Mouse (Mus musculus) embryonic facial prominence, embryonic 11.5 days (tissue): Measurements from ENCODE around the gene Kcnj9. TPM values are rescaled to one million over a fixed set of nuclear protein-coding genes. Genes with fewer than 3 reads are reported as not detected.

Experiments used
- ATAC-seq: fragments of 200-750 bp; cut with Nextera tagmentation; replicated peaks from 2 replicates; pipeline ENCODE4 v1.8.0; 2017; ENCODE audit warnings: low read depth; ENCODE audit not compliant: insufficient number of reproducible peaks, low FRiP score, low TSS enrichment
- DNase-seq: peaks from one replicate; pipeline ENCODE4 v3.0.0-alpha.2; 2015; ENCODE audit warnings: low spot score
- H3K27ac ChIP-seq: fragments of 300-500 bp; sonication (generic); replicated peaks from 2 replicates; pipeline ENCODE4 v1.5.1; 2014; ENCODE audit warnings: mild to moderate bottlenecking, low read depth, low read length, control low read depth
- H3K27me3 ChIP-seq: fragments of 300-500 bp; sonication (generic); 2 replicates; pipeline ENCODE4 v1.6.1; 2014; ENCODE audit warnings: mild to moderate bottlenecking, low read length, moderate library complexity, mixed read lengths; ENCODE audit not compliant: control insufficient read depth, insufficient read depth
- H3K36me3 ChIP-seq: fragments of 300-500 bp; sonication (generic); replicated peaks from 2 replicates; pipeline ENCODE4 v1.6.1; 2014; ENCODE audit warnings: low read depth, mild to moderate bottlenecking, low read length, moderate library complexity, mixed read lengths; ENCODE audit not compliant: control insufficient read depth, insufficient read depth
- H3K4me1 ChIP-seq: fragments of 300-500 bp; sonication (generic); 2 replicates; pipeline ENCODE4 v1.6.1; 2014; ENCODE audit warnings: low read length, mixed read lengths; ENCODE audit not compliant: control insufficient read depth, insufficient read depth
- H3K4me2 ChIP-seq: fragments of 300-500 bp; sonication (generic); 2 replicates; pipeline ENCODE4 v1.6.1; 2014; ENCODE audit warnings: low read depth, mild to moderate bottlenecking, control low read depth, low read length, moderate library complexity
- H3K4me3 ChIP-seq: fragments of 300-500 bp; sonication (generic); 2 replicates; pipeline ENCODE4 v1.5.1; 2014; ENCODE audit warnings: low read depth, low read length, control low read depth
- H3K9ac ChIP-seq: fragments of 300-500 bp; sonication (generic); replicated peaks from 2 replicates; pipeline ENCODE4 v1.6.1; 2014; ENCODE audit warnings: mild to moderate bottlenecking, control low read depth, low read length
- H3K9me3 ChIP-seq: fragments of 300-500 bp; sonication (generic); replicated peaks from 2 replicates; pipeline ENCODE4 v1.6.1; 2016; ENCODE audit warnings: mild to moderate bottlenecking, low read length, inconsistent platforms, mixed read lengths; ENCODE audit not compliant: control insufficient read depth
- WGBS: fragments of 180-500 bp; shearing (Covaris S2); extraction: QIAGEN DNeasy Blood & Tissue Kit; methylation state at CpG from one replicate; pipeline ENCODE4 v1.1.7; 2014; 5-methylcytosine and 5-hydroxymethylcytosine counted together
- polyA plus RNA-seq: library from polyadenylated mRNA; unstranded; fragments of >200 nt; fragmentation: Nextera tagmentation; extraction: Ambion mirVana; gene quantifications from 2 replicates; pipeline ENCODE4 v1.2.1, GENCODE M21; 2014

Gene Kcnj9
- polyA plus RNA-seq, 1 experiment from 2014 or later = 0.65 TPM

- peak overlapping the region; percentile 9 for H3K9ac ChIP-seq
- H3K9me3 ChIP-seq = no peaks in the 10 kb centered on the region
- no peak for ATAC-seq
- DNase-seq = no peak
- H3K36me3 ChIP-seq = no peaks in the 10 kb centered on the region
- no peak overlapping the region for H3K4me2 ChIP-seq
- H3K27ac ChIP-seq = no peak overlapping the region
- 0 out of 2 replicates have a peak, but pooled peaks cover 2% of the 10 kb centered on the region for H3K4me1 ChIP-seq
- WGBS = 57% methylated on average over 10 of the region's 10 CpGs
- no peaks in the 10 kb centered on the region for H3K27me3 ChIP-seq
- no peak overlapping the region for H3K4me3 ChIP-seq
Observed at GRCm38 (mm10) chr1:172307936-172308335, 21.2 kb downstream of the Kcnj9 start.

GRCm38 (mm10) chr1:172306885-172307284 lies 22.2 kb downstream of the Kcnj9 start:
- H3K4me2 ChIP-seq = no peak overlapping the region
- H3K27me3 ChIP-seq = no peaks in the 10 kb centered on the region
- H3K9ac ChIP-seq = no peak overlapping the region
- H3K36me3 ChIP-seq = no peaks in the 10 kb centered on the region
- WGBS = 76% methylated on average over 6 of the region's 6 CpGs
- H3K4me3 ChIP-seq = no peak overlapping the region
- 0 out of 2 replicates have a peak, but pooled peaks cover 2% of the 10 kb centered on the region for H3K4me1 ChIP-seq
- no peaks in the 10 kb centered on the region for H3K9me3 ChIP-seq
- ATAC-seq (no peak), DNase-seq (no peak)
- no peak overlapping the region for H3K27ac ChIP-seq

- no peak overlapping the region for H3K9ac ChIP-seq
- no peak overlapping the region for H3K27ac ChIP-seq
- H3K4me1 ChIP-seq = 0 out of 2 replicates have a peak, but pooled peaks cover 2% of the 10 kb centered on the region
- 80% methylated on average over 4 of the region's 4 CpGs for WGBS
- H3K36me3 ChIP-seq = no peaks in the 10 kb centered on the region
- no peak for DNase-seq
- no peak overlapping the region for H3K4me2 ChIP-seq
- H3K9me3 ChIP-seq = no peaks in the 10 kb centered on the region
- ATAC-seq = no peak
- no peak overlapping the region for H3K4me3 ChIP-seq
- H3K27me3 ChIP-seq = no peaks in the 10 kb centered on the region
Observed at GRCm38 (mm10) chr1:172306196-172306595, 22.9 kb downstream of the Kcnj9 start.

- no peaks in the 10 kb centered on the region for H3K4me1 ChIP-seq
- 82% methylated on average over 3 of the region's 3 CpGs for WGBS
- DNase-seq = no peak
- H3K9me3 ChIP-seq = no peaks in the 10 kb centered on the region
- no peaks in the 10 kb centered on the region for H3K36me3 ChIP-seq
- no peak overlapping the region for H3K27ac ChIP-seq
- no peak overlapping the region for H3K4me3 ChIP-seq
- ATAC-seq = no peak
- no peak overlapping the region for H3K9ac ChIP-seq
- no peak overlapping the region for H3K4me2 ChIP-seq
- H3K27me3 ChIP-seq = no peaks in the 10 kb centered on the region
Observed at GRCm38 (mm10) chr1:172305635-172306034, 23.5 kb downstream of the Kcnj9 start.

- no peak overlapping the region for H3K4me3 ChIP-seq
- no peak overlapping the region for H3K4me2 ChIP-seq
- no peak overlapping the region for H3K9ac ChIP-seq
- no peaks in the 10 kb centered on the region for H3K9me3 ChIP-seq
- no peak for DNase-seq
- no peak for ATAC-seq
- H3K27me3 ChIP-seq = no peaks in the 10 kb centered on the region
- H3K27ac ChIP-seq = no peak overlapping the region
- no peaks in the 10 kb centered on the region for H3K36me3 ChIP-seq
- H3K4me1 ChIP-seq = no peaks in the 10 kb centered on the region
- 93% methylated on average over 2 of the region's 2 CpGs for WGBS
Observed at GRCm38 (mm10) chr1:172305153-172305552, 24.0 kb downstream of the Kcnj9 start.

- Histone ChIP-seq H3K4me1 (no peaks in the 10 kb centered on the region), H3K27me3 (no peaks in the 10 kb centered on the region), H3K4me3 (no peak overlapping the region), H3K4me2 (no peak overlapping the region), H3K9ac (no peak overlapping the region), H3K36me3 (no peaks in the 10 kb centered on the region), H3K27ac (no peak overlapping the region), H3K9me3 (no peaks in the 10 kb centered on the region)
- 81% methylated on average over 6 of the region's 6 CpGs for WGBS
- DNase-seq = no peak
- ATAC-seq = no peak
Observed at GRCm38 (mm10) chr1:172304443-172304842, 24.7 kb downstream of the Kcnj9 start.

GRCm38 (mm10) chr1:172302851-172303250 lies 26.3 kb downstream of the Kcnj9 start:
- H3K9me3 ChIP-seq = no peaks in the 10 kb centered on the region
- H3K36me3 ChIP-seq = no peaks in the 10 kb centered on the region
- no peak for ATAC-seq
- 0 out of 2 replicates have a peak, but pooled peaks cover 4% of the 10 kb centered on the region for H3K4me1 ChIP-seq
- DNase-seq = peak; percentile 29
- no peak overlapping the region for H3K27ac ChIP-seq
- H3K4me2 ChIP-seq = no peak overlapping the region
- no peak overlapping the region for H3K9ac ChIP-seq
- H3K27me3 ChIP-seq = no peaks in the 10 kb centered on the region
- H3K4me3 ChIP-seq = no peak overlapping the region
- 6% methylated on average over 6 of the region's 6 CpGs for WGBS

- WGBS = 42% methylated on average over 3 of the region's 3 CpGs
- H3K4me2 ChIP-seq = no peak overlapping the region
- no peak overlapping the region for H3K9ac ChIP-seq
- H3K36me3 ChIP-seq = no peaks in the 10 kb centered on the region
- ATAC-seq (no peak), DNase-seq (no peak)
- H3K4me3 ChIP-seq = no peak overlapping the region
- H3K4me1 ChIP-seq = 0 out of 2 replicates have a peak, but pooled peaks cover 4% of the 10 kb centered on the region
- H3K27me3 ChIP-seq = no peaks in the 10 kb centered on the region
- H3K27ac ChIP-seq = no peak overlapping the region
- no peaks in the 10 kb centered on the region for H3K9me3 ChIP-seq
Observed at GRCm38 (mm10) chr1:172302311-172302710, 26.8 kb downstream of the Kcnj9 start.
